Mouse (Mus musculus): Measurements from ENCODE around the gene Gm8257. TPM values are rescaled to one million over a fixed set of nuclear protein-coding genes. Genes with fewer than 3 reads are reported as not detected.
"Not testable (repeated sequence)": the region's sequence is repeated elsewhere in the genome, so short reads cannot be mapped to it uniquely, and the experiment has no call there.

The Gm8257 gene
- not detected for total RNA-seq (2022)

GRCm38 (mm10) chr14:44706356-44706755 lies at the start of gene Gm8257:
Gene Gm8257, minus strand, starts transcription at chr14:44706456.
- DNase-seq (ENCODE audit: low spot score): not testable (repeated sequence)

GRCm38 (mm10) chr14:44750240-44750639 lies 44.0 kb upstream of the Gm8257 start, which contains the start of gene Gm8267:
Gene Gm8267, minus strand, starts transcription at chr14:44750340.
- no peak for DNase-seq (ENCODE audit: low spot score)

- DNase-seq (ENCODE audit: low spot score): not testable (repeated sequence)
Observed at GRCm38 (mm10) chr14:44742789-44743188, 36.5 kb upstream of the Gm8257 start.

- not testable (repeated sequence) for DNase-seq (ENCODE audit: low spot score)
Observed at GRCm38 (mm10) chr14:44730711-44731110, 24.5 kb upstream of the Gm8257 start.

- DNase-seq (ENCODE audit: low spot score): not testable (repeated sequence)
Observed at GRCm38 (mm10) chr14:44627737-44628136, 78.5 kb downstream of the Gm8257 start, which contains the start of gene Gm5624. Gene Gm5624, minus strand, starts transcription at chr14:44627938.

Other genes with a start within 250 kb of the Gm8257 start
- gene BC061237, start 214.0 kb downstream of the Gm8257 start, total RNA-seq (2022): not detected
- not detected for gene Gm17093, start 188.2 kb downstream of the Gm8257 start, total RNA-seq (2022)
- gene Gm8247, start 123.3 kb downstream of the Gm8257 start, total RNA-seq (2022): not detected
- not detected for gene Gm5624, start 78.5 kb downstream of the Gm8257 start, total RNA-seq (2022)
- gene Gm8267, start 43.9 kb upstream of the Gm8257 start, total RNA-seq (2022): not detected
- not detected for gene Ptgdr, start 152.9 kb upstream of the Gm8257 start, total RNA-seq (2022)